ENCODE assay signal across 14 mouse cellular contexts in genomic region chr5:105702580-105703285, GRCm38 (mm10). TPM values are rescaled to one million over a fixed set of nuclear protein-coding genes. Genes with fewer than 3 reads are reported as not detected.
A peak's percentile ranks its signal among the peaks of the same experiment; 100 is the strongest.
DNase-seq lines count a peak whose midpoint lies in the region; ATAC-seq and TF ChIP-seq lines count a peak whose summit lies in the region.
"Had no signal": no experiment of that assay in that cellular context is flagged by ENCODE, and none has a peak within 500 bp of the region (broad histone marks: within the 10 kb centered on the region; RNA-seq: fewer than 3 reads in every experiment).

No protein-coding gene starts in this region.

- TF ChIP-seq POLR2A in CH12.LX (IDR thresholded peaks at IDR 0.05; ENCODE audit: low read depth, low read length) = no peak
- TF ChIP-seq POLR2A in MEL (IDR thresholded peaks at IDR 0.05; ENCODE audit: control insufficient read depth in 1 of 2, insufficient read depth in 1 of 2, low read depth in 1 of 2, low read length in 2 of 2, poor library complexity in 1 of 2) = no peak

- H3K4me3 ChIP-seq in CH12.LX (replicated peaks in 1 of 3; ENCODE audit: low read depth in 2 of 3, low read length in 2 of 3, poor library complexity in 1 of 3) (peak overlapping the region; percentile 35 to 64 (median 37)), MEL (ENCODE audit: control insufficient read depth in 1 of 2, insufficient read depth in 1 of 2, low read depth in 2 of 2, low read length in 2 of 2) (peak overlapping the region; percentile 10 to 92; a peak in 3 of 4 replicates)
- H3K4me3 ChIP-seq in liver, embryonic 14.5 days (ENCODE audit: insufficient read depth in 1 of 2, low read depth in 2 of 2, low read length in 2 of 2) = no peak overlapping the region
- no peak overlapping the region for H3K4me3 ChIP-seq in limb, embryonic 10.5 days
- H3K4me3 ChIP-seq: left cerebral cortex, adult 2 months; lung, embryonic 15.5 days had no signal

- H3K27ac ChIP-seq in CH12.LX (ENCODE audit: insufficient read depth, low read depth) (peak overlapping the region; percentile 72), MEL (ENCODE audit: control insufficient read depth, low read depth, low read length) (peak overlapping the region; percentile 34)
- H3K27ac ChIP-seq in liver, embryonic 14.5 days = no peak overlapping the region
- no peak overlapping the region for H3K27ac ChIP-seq in limb, embryonic 10.5 days
- H3K27ac ChIP-seq: hindbrain, postnatal 0 days; left cerebral cortex, adult 2 months; lung, embryonic 15.5 days; stomach, postnatal 0 days had no signal

- TF ChIP-seq RAD21 in CH12.LX (IDR thresholded peaks at IDR 0.05; ENCODE audit: low read depth, low read length) (no peak), MEL (IDR thresholded peaks at IDR 0.05; ENCODE audit: low read depth, low read length) (no peak)

- peaks cover 23 to 49% of the 10 kb centered on the region in 2 experiments for H3K36me3 ChIP-seq in CH12.LX (replicated peaks in 1 of 2; ENCODE audit: control insufficient read depth in 1 of 2, insufficient read depth in 1 of 2, low read length in 1 of 2)
- H3K36me3 ChIP-seq in MEL (ENCODE audit: control insufficient read depth in 1 of 2, insufficient read depth in 2 of 2, low read length in 2 of 2) = peaks cover 0 to 20% of the 10 kb centered on the region in 2 experiments; a peak in 2 of 4 replicates
- no peaks in the 10 kb centered on the region for H3K36me3 ChIP-seq in liver, embryonic 14.5 days (replicated peaks; ENCODE audit: control insufficient read depth, insufficient read depth, low read depth)
- peaks cover 22% of the 10 kb centered on the region for H3K36me3 ChIP-seq in limb, embryonic 10.5 days
- H3K36me3 ChIP-seq: lung, embryonic 15.5 days had no signal

- ATAC-seq in liver, embryonic 14.5 days (ENCODE audit: insufficient read depth) = no peak
- ATAC-seq: forebrain, embryonic 14.5 days; hindbrain, postnatal 0 days had no signal

- TF ChIP-seq CTCF in CH12.LX (conservative IDR thresholded peaks at IDR 0.05 in 1 of 2, IDR thresholded peaks at IDR 0.05 in 1 of 2; ENCODE audit: low read depth in 2 of 2, low read length in 2 of 2) (no peak), MEL (IDR thresholded peaks at IDR 0.05 in 2 of 3, conservative IDR thresholded peaks at IDR 0.05 in 1 of 3; ENCODE audit: control insufficient read depth in 1 of 3, insufficient read depth in 1 of 3, low read depth in 2 of 3, low read length in 3 of 3, poor library complexity in 1 of 3, severe bottlenecking in 1 of 3) (no peak)
- TF ChIP-seq CTCF in liver, embryonic 14.5 days (IDR thresholded peaks at IDR 0.05; ENCODE audit: low read depth) = no peak

- DNase-seq in CH12.LX (ENCODE audit: extremely low read depth) (no peak), MEL (ENCODE audit: low read depth, low spot score) (peak; percentile 37)
- peak; percentile 76 to 86 for DNase-seq in kidney, adult 8-10 months
- no peak for DNase-seq in liver, embryonic 14.5 days (ENCODE audit: low read depth in 3 of 3, low spot score in 3 of 3)
- no peak for DNase-seq in layer of hippocampus, adult 9-10 months (ENCODE audit: low spot score)
- DNase-seq in limb, embryonic 10.5 days (ENCODE audit: low spot score) = no peak
- no peak for DNase-seq in retina, embryonic 14.5 days (ENCODE audit: low spot score)
- DNase-seq: cerebellum, postnatal 36 days; midbrain, embryonic 14.5 days had no signal

- TF ChIP-seq EP300 in CH12.LX (IDR thresholded peaks at IDR 0.05; ENCODE audit: low read length) (no peak), MEL (IDR thresholded peaks at IDR 0.05; ENCODE audit: low read depth in 1 of 2, low read length in 2 of 2) (peak in 1 of 2 experiments; percentile 27; a peak in 2 of 4 replicates)
- TF ChIP-seq EP300 in liver, embryonic 14.5 days (IDR thresholded peaks at IDR 0.05; ENCODE audit: low read depth) = 0 out of 2 replicates have a peak, but pooled peaks have one; percentile 17

- peak overlapping the region; percentile 76 for H3K4me2 ChIP-seq in CH12.LX (ENCODE audit: insufficient read depth, low read depth, poor library complexity, severe bottlenecking)
- H3K4me2 ChIP-seq in liver, embryonic 14.5 days (ENCODE audit: low read depth) = peak overlapping the region; percentile 14; the same call in 1 of the 2 replicates

- WGBS in liver, embryonic 14.5 days (ENCODE audit: insufficient replicate concordance) = 25% methylated on average over 9 of the region's 9 CpGs
- 87% methylated on average over 9 of the region's 9 CpGs for WGBS in limb, embryonic 10.5 days

- H3K79me2 ChIP-seq in CH12.LX (replicated peaks; ENCODE audit: control insufficient read depth, extremely low read depth, insufficient read depth, poor library complexity, severe bottlenecking) = peaks cover 68% of the 10 kb centered on the region
- H3K79me2 ChIP-seq in MEL (ENCODE audit: control insufficient read depth, insufficient read depth, low read length, poor library complexity) = peaks cover 8% of the 10 kb centered on the region

- peak overlapping the region; percentile 89 for H3K9ac ChIP-seq in CH12.LX (ENCODE audit: insufficient read depth, low read depth)
- peak overlapping the region; percentile 35 for H3K9ac ChIP-seq in MEL (ENCODE audit: control insufficient read depth, low read depth, low read length, poor library complexity, severe bottlenecking)
- no peak overlapping the region for H3K9ac ChIP-seq in liver, embryonic 14.5 days (replicated peaks)
- H3K9ac ChIP-seq: lung, embryonic 15.5 days had no signal

- H3K4me1 ChIP-seq in CH12.LX (ENCODE audit: control insufficient read depth in 1 of 2, insufficient read depth in 2 of 2) = peaks cover 18 to 56% of the 10 kb centered on the region in 2 experiments
- H3K4me1 ChIP-seq in MEL (ENCODE audit: control insufficient read depth in 1 of 2, insufficient read depth in 2 of 2, low read length in 2 of 2) = peaks cover 11 to 25% of the 10 kb centered on the region in 2 experiments
- H3K4me1 ChIP-seq in liver, embryonic 14.5 days (replicated peaks; ENCODE audit: control insufficient read depth in 2 of 2, insufficient read depth in 2 of 2, low read length in 1 of 2) = peaks cover 13 to 33% of the 10 kb centered on the region in 2 experiments
- peaks cover 29% of the 10 kb centered on the region for H3K4me1 ChIP-seq in limb, embryonic 10.5 days

- in situ Hi-C loops in CH12.LX (cut with MboI; ENCODE audit: low pct_ligation_motif_present, low pct_unique_long_range_greater_than_20kb, low sequenced_read_pairs) = no loop called here

- dilution Hi-C loops in CH12.LX (cut with MboI; ENCODE audit: extremely low pct_ligation_motif_present, extremely low pct_unique_long_range_greater_than_20kb, low sequenced_read_pairs) = no loop called here

- H3K9me3 ChIP-seq in CH12.LX (replicated peaks; ENCODE audit: low read length) (no peaks in the 10 kb centered on the region), MEL (replicated peaks; ENCODE audit: insufficient read depth, low read length) (no peaks in the 10 kb centered on the region)
- no peaks in the 10 kb centered on the region for H3K9me3 ChIP-seq in liver, embryonic 14.5 days (ENCODE audit: control insufficient read depth, low read length)
- no peaks in the 10 kb centered on the region for H3K9me3 ChIP-seq in limb, embryonic 10.5 days (replicated peaks)
- H3K9me3 ChIP-seq: lung, embryonic 15.5 days had no signal

- no peaks in the 10 kb centered on the region for H3K27me3 ChIP-seq in CH12.LX (replicated peaks)
- H3K27me3 ChIP-seq in MEL (ENCODE audit: control insufficient read depth in 1 of 2, insufficient read depth in 2 of 2, low read length in 2 of 2) = no peaks in the 10 kb centered on the region
- peaks cover 9% of the 10 kb centered on the region; the same call in 1 of the 2 replicates for H3K27me3 ChIP-seq in liver, embryonic 14.5 days (ENCODE audit: control insufficient read depth, insufficient read depth, low read length)
- peaks cover 16% of the 10 kb centered on the region for H3K27me3 ChIP-seq in limb, embryonic 10.5 days (ENCODE audit: low read depth, poor library complexity, severe bottlenecking)
- H3K27me3 ChIP-seq: lung, embryonic 15.5 days had no signal

TF ChIP-seq in CH12.LX, 34 proteins besides CTCF, POLR2A, EP300 and RAD21:
- no peak for TF ChIP-seq USF2 (conservative IDR thresholded peaks at IDR 0.05; ENCODE audit: low read depth, low read length)
- TF ChIP-seq CHD2 (IDR thresholded peaks at IDR 0.05; ENCODE audit: low read length) = no peak
- TF ChIP-seq USF1 (IDR thresholded peaks at IDR 0.05; ENCODE audit: low read depth, low read length) = no peak
- TF ChIP-seq BHLHE40 (IDR thresholded peaks at IDR 0.05; ENCODE audit: low read depth, low read length) = no peak
- TF ChIP-seq IRF4 (IDR thresholded peaks at IDR 0.05; ENCODE audit: low read depth, low read length) = no peak
- TF ChIP-seq HCFC1 (IDR thresholded peaks at IDR 0.05; ENCODE audit: low read depth, low read length) = no peak

TF ChIP-seq in MEL, 35 proteins besides CTCF, POLR2A, EP300 and RAD21:
- 0 out of 2 replicates have a peak, but pooled peaks have one; percentile 2 for TF ChIP-seq SMC3 (IDR thresholded peaks at IDR 0.05; ENCODE audit: low read depth, low read length)
- TF ChIP-seq TCF12 (IDR thresholded peaks at IDR 0.05; ENCODE audit: low read depth, low read length) = peak; percentile 29; the same call in 1 of the 2 replicates
- 0 out of 2 replicates have a peak, but pooled peaks have one; percentile 5 for TF ChIP-seq MYB (IDR thresholded peaks at IDR 0.05; ENCODE audit: low read depth, low read length)
- TF ChIP-seq GATA1 (IDR thresholded peaks at IDR 0.05; ENCODE audit: low read depth, low read length) = no peak

RNA-seq across cellular contexts. Expression of gene Lrrc8d, which starts 3.0 kb away (rescaled TPM):
- total RNA-seq in CH12.LX (2012; rRNA removed) (15.9 and 16.6 TPM in 2 replicates), CH12.LX (2014; rRNA removed) (5.2 and 7.0 TPM in 2 replicates), MEL (2012; rRNA removed) (11.4 and 13.3 TPM in 2 replicates)
- polyA plus RNA-seq in CH12.LX (2012; ENCODE audit: insufficient read length, low read depth) (26.1 and 29.2 TPM in 2 replicates), MEL (2012; ENCODE audit: insufficient read depth in 1 of 2, insufficient read length in 2 of 2, low read depth in 1 of 2, low replicate concordance in 2 of 2, missing spikeins in 1 of 2) (100 to 1,000 TPM in 1 of 2 experiments, 10 to 100 TPM in 1; 21.9 to 258 TPM)
- 2.5 and 3.3 TPM in 2 replicates for polyA plus RNA-seq in liver, embryonic 14.5 days (2012; rRNA removed)
- polyA plus RNA-seq in liver, embryonic 14.5 days (2014; fragmentation: Nextera tagmentation; extraction: Ambion mirVana) = 7.5 and 7.8 TPM in 2 replicates
- polyA plus RNA-seq in limb, embryonic 10.5 days (2016; fragmentation: Nextera tagmentation; extraction: Ambion mirVana) = 15.0 and 17.6 TPM in 2 replicates

Comparison
In these comparisons a context has a peak if more than half of its experiments do, and no peak if none do; other contexts are left out.
1. DNase-seq: peak in MEL (single experiment) and kidney, adult 8-10 months (2 of 2); none in CH12.LX (single experiment), liver, embryonic 14.5 days (0 of 3), layer of hippocampus, adult 9-10 months (single experiment), limb, embryonic 10.5 days (single experiment) and retina, embryonic 14.5 days (single experiment).
2. H3K27ac ChIP-seq: peak in CH12.LX (single experiment) and MEL (single experiment); none in liver, embryonic 14.5 days (single experiment) and limb, embryonic 10.5 days (single experiment).
3. H3K4me3 ChIP-seq: peak in CH12.LX (3 of 3) and MEL (2 of 2); none in liver, embryonic 14.5 days (0 of 2) and limb, embryonic 10.5 days (single experiment).
4. Of the 35 proteins assayed by ChIP-seq in both MEL and CH12.LX: peak only in MEL: SMC3 and TCF12; only in CH12.LX: none; in both: none; in neither: 32; mixed calls (peak in some experiments, not most) for 1.